Mouse (Mus musculus): ENCODE data around the gene Rybp.

DNA sequence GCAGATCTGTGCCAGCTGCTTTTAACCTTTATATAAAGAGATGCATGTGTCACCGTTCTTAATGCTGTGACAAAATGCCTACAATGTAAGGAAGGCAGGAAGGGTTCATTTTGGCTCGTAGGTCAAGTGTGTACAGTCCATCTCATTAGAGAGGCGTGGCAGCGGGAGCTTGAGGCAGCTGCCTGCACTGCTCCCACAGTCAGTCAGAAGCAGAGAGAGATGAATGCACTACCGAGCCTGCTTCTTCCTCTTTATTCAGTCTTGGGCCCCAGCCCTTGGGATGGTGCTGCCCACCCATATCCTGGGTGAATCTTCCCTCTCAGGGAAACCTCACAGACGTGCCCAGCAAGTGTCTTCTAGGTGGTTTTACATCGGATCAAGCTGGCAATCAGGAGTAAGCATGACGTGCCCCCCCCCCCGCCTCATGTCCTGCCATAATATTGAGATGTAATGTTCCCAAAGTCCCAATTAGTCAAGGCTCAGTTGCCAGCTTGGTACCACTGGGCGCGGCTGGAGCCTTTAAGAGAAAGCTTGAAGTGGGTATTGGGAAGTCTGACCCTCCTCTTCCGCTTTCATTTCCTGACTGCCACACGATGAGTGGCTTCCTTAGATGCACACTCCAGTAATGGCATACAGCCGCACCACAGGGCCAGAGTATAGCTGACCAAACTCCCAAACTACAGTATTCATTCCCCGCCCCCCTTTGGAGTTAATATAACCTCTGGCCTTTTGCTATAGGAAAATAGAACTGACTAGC is 96.3 kb downstream of the Rybp start:
- TF ChIP-seq CTCF (IDR thresholded peaks at IDR 0.05; ENCODE audit: low read depth, low read length) = no peak
- no peak for TF ChIP-seq POLR2A (IDR thresholded peaks at IDR 0.05; ENCODE audit: borderline replicate concordance, low read depth, low read length)

Data from bone marrow macrophage, adult 2 months (primary cell).